Mouse (Mus musculus) liver, embryonic 14.5 days (tissue): ENCODE measurements around the gene Tmem121.

ENCODE experiments used
- CTCF ChIP-seq: IDR thresholded peaks from 2 replicates; pipeline ENCODE4 v1.5.1; 2016; ENCODE audit warnings: antibody characterized with exemption, low read depth, control low read depth
- EP300 ChIP-seq: IDR thresholded peaks from 2 replicates; pipeline ENCODE4 v1.6.1; 2016; ENCODE audit warnings: antibody characterized with exemption, low read depth

GRCm38 (mm10) chr12:113144001-113144756 is 41.6 kb upstream of the Tmem121 start:
- TF ChIP-seq CTCF (peak; percentile 91), EP300 (no peak)
